Mouse (Mus musculus) lung, postnatal 14 days (tissue): ENCODE measurements around the gene Gm5485.

Source experiments
- DNase-seq: peaks from one replicate; pipeline ENCODE4 v3.0.0; 2021

The Gm5485 gene

GRCm38 (mm10) chr16:48412246-48412645 is at the start of gene Gm5485:
TSS of gene Gm5485 (minus strand) at chr16:48412416.
- DNase-seq: no peak

- DNase-seq: no peak
These were observed 41.0 kb upstream of the Gm5485 start for GRCm38 (mm10) chr16:48453264-48453663.

GRCm38 (mm10) chr16:48446161-48446925 is 34.1 kb upstream of the Gm5485 start:
- no peak for DNase-seq

- DNase-seq: no peak
These were observed 32.4 kb upstream of the Gm5485 start for GRCm38 (mm10) chr16:48444589-48444988.

GRCm38 (mm10) chr16:48437476-48437875 is 25.3 kb upstream of the Gm5485 start:
- no peak for DNase-seq

GRCm38 (mm10) chr16:48435454-48435853 is 23.2 kb upstream of the Gm5485 start:
- DNase-seq: no peak

- DNase-seq: no peak
These were observed 18.8 kb upstream of the Gm5485 start, which contains the start of gene Morc1 for GRCm38 (mm10) chr16:48431027-48431426. TSS of gene Morc1 (plus strand) at chr16:48431237.

GRCm38 (mm10) chr16:48429427-48429826 is 17.2 kb upstream of the Gm5485 start:
- DNase-seq: no peak

- no peak for DNase-seq
These were observed 11.9 kb upstream of the Gm5485 start for GRCm38 (mm10) chr16:48424069-48424468.

GRCm38 (mm10) chr16:48422501-48422900 is 10.3 kb upstream of the Gm5485 start:
- no peak for DNase-seq

GRCm38 (mm10) chr16:48419035-48419434 is 6.8 kb upstream of the Gm5485 start:
- DNase-seq: no peak

GRCm38 (mm10) chr16:48418557-48418956 is 6.3 kb upstream of the Gm5485 start:
- DNase-seq: no peak

GRCm38 (mm10) chr16:48410125-48410524 is 2.1 kb downstream of the Gm5485 start:
- no peak for DNase-seq

GRCm38 (mm10) chr16:48409580-48409979 is 2.6 kb downstream of the Gm5485 start:
- DNase-seq: no peak

GRCm38 (mm10) chr16:48405674-48406403 is 6.4 kb downstream of the Gm5485 start:
- DNase-seq: no peak

- no peak for DNase-seq
These were observed 8.2 kb downstream of the Gm5485 start for GRCm38 (mm10) chr16:48404009-48404408.

GRCm38 (mm10) chr16:48403423-48403822 is 8.8 kb downstream of the Gm5485 start:
- no peak for DNase-seq

- no peak for DNase-seq
These were observed 9.3 kb downstream of the Gm5485 start for GRCm38 (mm10) chr16:48402963-48403362.

- no peak for DNase-seq
These were observed 16.9 kb downstream of the Gm5485 start for GRCm38 (mm10) chr16:48395278-48395677.

GRCm38 (mm10) chr16:48386982-48387381 is 25.2 kb downstream of the Gm5485 start:
- DNase-seq: no peak

- peak; percentile 10 for DNase-seq
These were observed 28.5 kb downstream of the Gm5485 start for GRCm38 (mm10) chr16:48383582-48384257.

- no peak for DNase-seq
These were observed 38.3 kb downstream of the Gm5485 start for GRCm38 (mm10) chr16:48373711-48374485.

GRCm38 (mm10) chr16:48372461-48372860 is 39.8 kb downstream of the Gm5485 start:
- no peak for DNase-seq
